Mouse (Mus musculus) megakaryocyte, embryonic 14.5 days (primary cell): Measurements from ENCODE around the gene Krt83.

Experiments
- FLI1 ChIP-seq: IDR thresholded peaks from 2 replicates; pipeline ENCODE4 v1.6.1; 2012; ENCODE audit warnings: low read length, inconsistent platforms, mixed read lengths
- GATA1 ChIP-seq: IDR thresholded peaks from 3 replicates; pipeline ENCODE4 v1.6.1; 2012; ENCODE audit warnings: mixed read lengths, low read length, inconsistent platforms, borderline replicate concordance

- TF ChIP-seq GATA1 (no peak), FLI1 (no peak)
Measured at GRCm38 (mm10) chr15:101495266-101495665, 4.0 kb upstream of the Krt83 start.
